Mouse (Mus musculus): Measurements from ENCODE around the gene Paox.

The Paox gene

GRCm38 (mm10) chr7:140170863-140171262, 55.3 kb downstream of the Paox start:
- DNase-seq (ENCODE audit: low spot score in 2 of 2) = no peak

DNA sequence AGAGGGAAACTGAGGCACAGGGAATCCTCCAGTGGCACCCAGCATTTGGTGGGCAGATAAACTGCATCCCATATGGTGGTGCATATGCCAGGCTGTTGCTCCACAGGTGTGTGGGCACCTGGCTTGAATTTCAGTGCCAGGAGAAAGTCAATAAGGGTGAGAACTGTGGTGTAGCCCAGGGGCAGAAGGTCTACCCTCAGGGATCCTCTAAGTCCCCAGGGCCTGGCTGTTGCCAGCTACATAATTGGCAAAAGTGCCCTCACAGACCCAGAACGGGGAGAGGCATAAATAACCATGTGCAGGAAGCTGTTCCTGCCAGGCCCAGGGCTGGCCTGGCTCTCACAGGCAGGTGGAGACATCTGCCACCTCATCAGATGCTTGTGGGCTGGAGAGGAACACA, 57.3 kb downstream of the Paox start, which contains the start of gene Olfr523:
Olfr523 (plus strand) TSS at position 282 of the 400 bp plus-strand sequence.
- no peak for DNase-seq (ENCODE audit: low spot score in 2 of 2)

DNA sequence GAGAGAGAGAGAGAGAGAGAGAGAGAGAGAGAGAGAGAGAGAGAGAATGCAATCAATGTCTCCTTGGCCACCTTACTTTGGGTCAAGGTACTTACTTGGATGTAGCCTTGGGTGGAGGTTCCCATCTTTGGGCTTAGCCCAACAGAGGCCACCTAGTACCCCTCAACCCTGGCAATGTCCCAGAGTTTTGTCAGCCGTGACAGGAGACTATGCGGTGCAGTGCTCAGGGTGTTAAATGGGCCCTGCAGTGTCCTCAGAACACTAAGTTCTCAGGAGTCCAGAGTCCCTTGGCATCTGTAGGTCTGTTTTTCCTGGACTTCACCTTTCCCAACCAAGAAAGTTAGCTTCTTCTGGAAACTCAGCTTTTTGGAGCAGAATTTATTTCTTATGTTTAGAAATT, 63.6 kb downstream of the Paox start:
- DNase-seq (ENCODE audit: low spot score in 2 of 2) = no peak

- no peak for DNase-seq (ENCODE audit: low spot score in 2 of 2)
These were observed 65.1 kb downstream of the Paox start for GRCm38 (mm10) chr7:140180692-140181091.

GRCm38 (mm10) chr7:140184206-140184605, 68.6 kb downstream of the Paox start:
- no peak for DNase-seq (ENCODE audit: low spot score in 2 of 2)

Data from spleen, postnatal 4 days (tissue).